26 mouse cellular contexts compared by ENCODE assay signal in genomic region chr14:62383109-62383508, GRCm38 (mm10).
DNase-seq lines count a peak whose midpoint lies in the region; ATAC-seq lines count a peak whose summit lies in the region.
"Had no signal": no experiment of that assay in that cellular context is flagged by ENCODE, and none has a peak within 500 bp of the region (broad histone marks: within the 10 kb centered on the region; RNA-seq: fewer than 3 reads in every experiment).

No protein-coding gene starts in this region.

- ATAC-seq in cerebellum, adult (ENCODE audit: insufficient number of reproducible peaks, low FRiP score, low TSS enrichment): peak; percentile 54; the same call in 1 of the 2 replicates
- peak; percentile 60; the same call in 1 of the 2 replicates for ATAC-seq in forebrain, embryonic 14.5 days
- no peak for ATAC-seq in forebrain, embryonic 12.5 days (ENCODE audit: low FRiP score)
- ATAC-seq: hindbrain, embryonic 16.5 days had no signal

- H3K4me3 ChIP-seq in forebrain, embryonic 14.5 days (ENCODE audit: low read depth, low read length): no peak overlapping the region
- H3K4me3 ChIP-seq in forebrain, embryonic 12.5 days (replicated peaks): no peak overlapping the region
- H3K4me3 ChIP-seq: heart, embryonic 10.5 days; heart, embryonic 15.5 days; kidney, embryonic 15.5 days; layer of hippocampus, adult 2 months; left cerebral cortex, adult 2 months; limb, embryonic 12.5 days; liver, embryonic 15.5 days; neural tube, embryonic 15.5 days; stomach, embryonic 15.5 days had no signal

- no peaks in the 10 kb centered on the region for H3K27me3 ChIP-seq in forebrain, embryonic 14.5 days (replicated peaks; ENCODE audit: control insufficient read depth, insufficient read depth, low read length)
- H3K27me3 ChIP-seq in forebrain, embryonic 12.5 days: no peaks in the 10 kb centered on the region
- H3K27me3 ChIP-seq: heart, embryonic 15.5 days; kidney, embryonic 15.5 days; limb, embryonic 12.5 days; liver, embryonic 15.5 days; neural tube, embryonic 15.5 days; stomach, embryonic 15.5 days had no signal

- no peak overlapping the region for H3K9ac ChIP-seq in forebrain, embryonic 14.5 days (ENCODE audit: low read length)
- H3K9ac ChIP-seq in forebrain, embryonic 12.5 days: no peak overlapping the region
- H3K9ac ChIP-seq: heart, embryonic 15.5 days; kidney, embryonic 15.5 days; limb, embryonic 12.5 days; liver, embryonic 15.5 days; lung, embryonic 14.5 days; neural tube, embryonic 15.5 days; stomach, embryonic 15.5 days had no signal

- no peaks in the 10 kb centered on the region for H3K4me1 ChIP-seq in forebrain, embryonic 14.5 days (ENCODE audit: control insufficient read depth, insufficient read depth, low read length)
- H3K4me1 ChIP-seq in forebrain, embryonic 12.5 days: no peaks in the 10 kb centered on the region
- H3K4me1 ChIP-seq: heart, embryonic 15.5 days; kidney, embryonic 15.5 days; limb, embryonic 12.5 days; liver, embryonic 15.5 days; neural tube, embryonic 15.5 days; stomach, embryonic 15.5 days had no signal

- no peak overlapping the region for H3K4me2 ChIP-seq in forebrain, embryonic 14.5 days (ENCODE audit: low read length)
- H3K4me2 ChIP-seq in forebrain, embryonic 12.5 days: no peak overlapping the region
- H3K4me2 ChIP-seq: heart, embryonic 15.5 days; kidney, embryonic 15.5 days; limb, embryonic 12.5 days; liver, embryonic 15.5 days; lung, embryonic 14.5 days; neural tube, embryonic 15.5 days; stomach, embryonic 15.5 days had no signal

- no peaks in the 10 kb centered on the region for H3K9me3 ChIP-seq in forebrain, embryonic 14.5 days (replicated peaks; ENCODE audit: control insufficient read depth, low read length)
- H3K9me3 ChIP-seq in forebrain, embryonic 12.5 days: no peaks in the 10 kb centered on the region
- H3K9me3 ChIP-seq: G1E; heart, embryonic 10.5 days; heart, embryonic 15.5 days; kidney, embryonic 15.5 days; liver, embryonic 15.5 days; neural tube, embryonic 15.5 days; stomach, embryonic 15.5 days had no signal

- peaks cover 2% of the 10 kb centered on the region; the same call in 1 of the 2 replicates for H3K36me3 ChIP-seq in forebrain, embryonic 14.5 days (ENCODE audit: control insufficient read depth, insufficient read depth, low read length)
- no peaks in the 10 kb centered on the region; the same call in 1 of the 2 replicates for H3K36me3 ChIP-seq in forebrain, embryonic 12.5 days (replicated peaks)
- H3K36me3 ChIP-seq: heart, embryonic 10.5 days; heart, embryonic 15.5 days; kidney, embryonic 15.5 days; liver, embryonic 15.5 days; neural tube, embryonic 15.5 days had no signal

- DNase-seq in cerebellum, postnatal 36 days: no peak
- DNase-seq in forebrain, embryonic 14.5 days (ENCODE audit: low spot score): peak; percentile 68
- DNase-seq in cerebellum, postnatal 10 days: peak; percentile 36 to 51
- DNase-seq in T-cell, adult 2 months (ENCODE audit: low spot score): no peak
- no peak for DNase-seq in gastrocnemius, postnatal 10 days
- DNase-seq: adrenal gland, postnatal 14 days; kidney, adult 18-20 months; kidney, postnatal 25 days; lung, embryonic 14.5 days; lung, postnatal 14 days; midbrain, embryonic 14.5 days; retina, postnatal 1 day; right cerebral cortex, postnatal 14 days had no signal

- 62% methylated on average over 3 of the region's 3 CpGs for WGBS in forebrain, embryonic 14.5 days
- WGBS in forebrain, embryonic 12.5 days: 82% methylated on average over 3 of the region's 3 CpGs

- H3K27ac ChIP-seq in forebrain, embryonic 14.5 days (ENCODE audit: low read depth, low read length): no peak overlapping the region
- H3K27ac ChIP-seq in forebrain, embryonic 12.5 days: no peak overlapping the region
- H3K27ac ChIP-seq: heart, embryonic 10.5 days; heart, embryonic 15.5 days; kidney, embryonic 15.5 days; layer of hippocampus, adult 2 months; left cerebral cortex, adult 2 months; limb, embryonic 12.5 days; liver, embryonic 15.5 days; neural tube, embryonic 15.5 days; stomach, embryonic 15.5 days had no signal

Comparison
In these comparisons a context has a peak if more than half of its experiments do, and no peak if none do; other contexts are left out.
1. DNase-seq: peak in forebrain, embryonic 14.5 days (single experiment) and cerebellum, postnatal 10 days (2 of 2); none in cerebellum, postnatal 36 days (0 of 2), T-cell, adult 2 months (single experiment) and gastrocnemius, postnatal 10 days (single experiment).